Mouse (Mus musculus): ENCODE results near the gene Adarb1.

GRCm38 (mm10) chr10:77434076-77434456 is 16.0 kb upstream of the Adarb1 start:
- TF ChIP-seq MAX (IDR thresholded peaks at IDR 0.05) = no peak
- TF ChIP-seq CTCF (IDR thresholded peaks at IDR 0.05; ENCODE audit: control insufficient read depth, insufficient read depth, insufficient read length) = no peak
- no peak for TF ChIP-seq USF1 (IDR thresholded peaks at IDR 0.05; ENCODE audit: low read depth)
- TF ChIP-seq MYOD1 (IDR thresholded peaks at IDR 0.05; ENCODE audit: control insufficient read depth, insufficient read length, low read depth) = no peak
- no peak for TF ChIP-seq MYOG (IDR thresholded peaks at IDR 0.05; ENCODE audit: control insufficient read depth, extremely low read depth, insufficient read length)
- no peak for TF ChIP-seq CEBPB (IDR thresholded peaks at IDR 0.05; ENCODE audit: low read depth)
- no peak for TF ChIP-seq FOSL1 (IDR thresholded peaks at IDR 0.05; ENCODE audit: insufficient read depth, low read length, poor library complexity, severe bottlenecking)
